Mouse (Mus musculus): ENCODE results near the gene Kif1b. TPM values are rescaled to one million over a fixed set of nuclear protein-coding genes. Genes with fewer than 3 reads are reported as not detected.
"Not testable (repeated sequence)": the region's sequence is repeated elsewhere in the genome, so short reads cannot be mapped to it uniquely, and the experiment has no call there.

The Kif1b gene
- polyA plus RNA-seq, 1 experiment from 2014 or later: 41.6 TPM

DNA sequence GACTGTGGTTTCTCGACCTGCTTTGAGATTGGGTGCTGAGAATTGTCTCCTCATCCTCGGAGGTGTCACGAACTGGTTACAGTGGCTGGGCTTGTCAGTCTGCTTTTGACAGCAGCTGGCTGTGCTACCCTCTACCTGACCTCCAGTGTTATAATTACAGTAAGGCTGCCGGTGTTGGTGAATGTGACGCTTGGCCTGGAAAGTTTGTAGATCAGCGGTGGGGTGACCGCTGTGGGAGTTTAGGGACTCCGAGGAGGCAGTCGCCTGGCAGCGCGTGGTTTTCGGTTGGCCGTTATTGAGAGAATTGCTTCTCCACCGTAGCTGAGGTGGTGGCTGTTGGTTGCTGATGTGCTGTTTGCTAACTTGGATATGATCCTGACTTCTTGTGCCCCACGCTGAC is 70.5 kb downstream of the Kif1b start:
- Histone ChIP-seq H3K4me2 (no peak overlapping the region), H3K9ac (no peak overlapping the region), H3K27me3 (no peaks in the 10 kb centered on the region), H3K4me3 (no peak overlapping the region), H3K9me3 (no peaks in the 10 kb centered on the region), H3K4me1 (no peaks in the 10 kb centered on the region), H3K27ac (no peak overlapping the region), H3K36me3 (peaks cover 35% of the 10 kb centered on the region)
- ATAC-seq (ENCODE audit: insufficient number of reproducible peaks, low FRiP score, low TSS enrichment, low read depth): no peak
- 93% methylated on average over 15 of the region's 15 CpGs for WGBS

DNA sequence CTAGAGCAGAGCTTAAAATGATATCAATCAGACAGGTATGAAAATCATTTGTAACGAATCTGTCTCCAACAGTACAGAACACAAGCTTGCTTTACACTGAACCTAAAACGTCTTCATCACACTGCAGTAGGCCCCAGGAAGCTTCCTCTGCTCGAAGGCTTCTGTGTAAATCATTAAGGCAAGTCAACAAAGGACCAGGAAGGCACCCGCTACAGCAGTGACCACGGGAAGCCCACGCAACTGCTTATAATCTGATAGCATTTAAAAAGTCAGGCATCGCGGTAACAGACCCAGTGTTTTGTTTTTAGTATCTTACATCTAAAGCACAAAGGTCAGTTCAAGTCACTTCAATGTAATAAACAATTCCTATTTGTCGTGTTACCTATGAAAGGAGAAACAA is 73.6 kb downstream of the Kif1b start:
- no peak overlapping the region for H3K9ac ChIP-seq
- H3K27ac ChIP-seq: no peak overlapping the region
- H3K36me3 ChIP-seq: peaks cover 27% of the 10 kb centered on the region
- H3K4me1 ChIP-seq: no peaks in the 10 kb centered on the region
- H3K4me2 ChIP-seq: no peak overlapping the region
- ATAC-seq (ENCODE audit: insufficient number of reproducible peaks, low FRiP score, low TSS enrichment, low read depth): no peak
- no peaks in the 10 kb centered on the region for H3K9me3 ChIP-seq
- H3K27me3 ChIP-seq: no peaks in the 10 kb centered on the region
- 66% methylated on average over 9 of the region's 9 CpGs for WGBS
- H3K4me3 ChIP-seq: no peak overlapping the region

DNA sequence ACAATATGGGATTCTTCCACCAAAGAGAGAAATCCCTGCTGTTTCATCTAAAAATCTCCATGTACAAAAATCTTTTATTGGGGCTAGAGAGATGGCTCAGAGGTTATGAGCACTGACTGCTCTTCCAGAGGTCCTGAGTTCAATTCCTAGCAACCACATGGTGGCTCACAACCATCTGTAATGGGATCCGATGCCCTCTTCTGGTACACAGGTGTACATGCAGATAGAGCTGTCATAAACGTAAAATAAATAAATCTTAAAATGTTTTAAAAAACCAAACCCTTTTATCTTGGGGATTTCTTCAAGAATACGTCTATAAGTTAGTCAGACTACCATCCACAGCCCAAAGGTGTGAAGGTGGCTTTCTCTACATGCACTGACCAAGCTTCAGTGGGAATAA is 78.8 kb downstream of the Kif1b start:
- H3K27ac ChIP-seq; ATAC-seq (ENCODE audit: insufficient number of reproducible peaks, low FRiP score, low TSS enrichment, low read depth); H3K9ac ChIP-seq; H3K4me2 ChIP-seq; H3K4me1 ChIP-seq; H3K9me3 ChIP-seq; H3K4me3 ChIP-seq; H3K27me3 ChIP-seq: not testable (repeated sequence)
- WGBS: 90% methylated on average over 3 of the region's 3 CpGs
- peaks cover 18% of the 10 kb centered on the region for H3K36me3 ChIP-seq

DNA sequence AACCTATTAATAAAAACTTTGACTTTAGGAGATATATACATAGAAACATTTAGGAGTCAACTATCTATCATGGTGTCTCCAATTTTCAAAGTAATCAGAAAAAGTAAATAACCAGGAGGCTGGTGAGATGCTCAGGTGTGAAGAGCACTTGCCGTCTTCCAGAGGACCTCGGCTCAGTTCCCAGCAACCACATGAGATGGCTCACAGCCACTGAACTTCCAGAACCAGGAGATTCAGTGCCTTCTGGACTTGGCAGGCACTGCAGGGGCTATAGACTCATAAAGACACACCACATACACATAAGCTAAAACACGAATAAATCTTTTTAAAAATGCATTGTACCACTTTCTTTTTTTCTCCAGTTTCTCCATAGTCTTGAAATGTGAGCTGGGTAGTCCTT is 79.2 kb downstream of the Kif1b start:
- Histone ChIP-seq H3K4me2 (no peak overlapping the region), H3K4me1 (no peaks in the 10 kb centered on the region), H3K27ac (no peak overlapping the region), H3K9me3 (no peaks in the 10 kb centered on the region), H3K36me3 (peaks cover 22% of the 10 kb centered on the region), H3K4me3 (no peak overlapping the region), H3K9ac (no peak overlapping the region), H3K27me3 (no peaks in the 10 kb centered on the region)
- 85% methylated on average over 3 of the region's 3 CpGs for WGBS
- no peak for ATAC-seq (ENCODE audit: insufficient number of reproducible peaks, low FRiP score, low TSS enrichment, low read depth)

DNA sequence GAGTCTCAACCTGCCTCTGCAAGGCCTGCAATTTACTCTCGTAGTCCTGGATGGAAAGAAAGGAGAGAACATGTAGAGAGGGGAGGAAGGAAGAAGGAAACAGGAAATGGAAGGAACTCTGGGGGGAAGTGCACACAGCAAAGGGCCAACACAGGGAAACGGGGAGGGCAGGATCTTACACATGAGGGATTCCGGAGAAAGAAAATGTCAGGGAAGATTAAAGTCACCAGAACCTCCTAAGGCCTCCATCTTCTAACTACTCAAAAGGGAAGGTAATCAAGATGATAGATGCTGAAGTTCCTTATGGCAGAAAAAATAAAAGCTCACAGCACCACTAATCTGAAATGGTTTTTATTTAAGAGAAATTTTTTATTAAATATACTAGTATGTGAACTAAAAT is 81.2 kb downstream of the Kif1b start:
- Histone ChIP-seq H3K27me3 (no peaks in the 10 kb centered on the region), H3K27ac (no peak overlapping the region), H3K9ac (no peak overlapping the region), H3K9me3 (no peaks in the 10 kb centered on the region), H3K4me1 (no peaks in the 10 kb centered on the region), H3K4me3 (no peak overlapping the region), H3K36me3 (peaks cover 39% of the 10 kb centered on the region), H3K4me2 (no peak overlapping the region)
- no peak for ATAC-seq (ENCODE audit: insufficient number of reproducible peaks, low FRiP score, low TSS enrichment, low read depth)
- WGBS: 83% methylated on average over 3 of the region's 3 CpGs

DNA sequence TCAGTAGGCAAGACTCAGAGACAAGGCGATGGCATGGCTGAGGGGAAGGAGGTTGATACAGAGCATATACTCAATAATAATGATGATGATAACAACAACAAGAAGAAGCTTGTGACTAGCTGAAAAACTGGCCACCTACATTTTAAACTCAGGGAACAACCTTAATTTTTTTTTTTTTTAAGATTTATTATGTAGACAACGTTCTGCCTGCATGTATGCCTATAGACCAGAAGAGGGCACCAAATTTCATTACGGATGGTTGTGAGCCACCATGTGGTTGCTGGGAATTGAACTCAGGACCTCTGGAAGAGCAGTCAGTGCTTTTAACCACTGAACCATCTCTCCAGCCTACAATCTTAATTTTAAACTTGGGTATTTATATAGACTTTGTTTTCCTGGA is 84.0 kb downstream of the Kif1b start:
- no peaks in the 10 kb centered on the region for H3K27me3 ChIP-seq
- H3K4me1 ChIP-seq: no peaks in the 10 kb centered on the region
- H3K9me3 ChIP-seq: no peaks in the 10 kb centered on the region
- H3K4me2 ChIP-seq: no peak overlapping the region
- no peak overlapping the region for H3K27ac ChIP-seq
- H3K4me3 ChIP-seq: no peak overlapping the region
- ATAC-seq (ENCODE audit: insufficient number of reproducible peaks, low FRiP score, low TSS enrichment, low read depth): no peak
- H3K36me3 ChIP-seq: peaks cover 52% of the 10 kb centered on the region
- no peak overlapping the region for H3K9ac ChIP-seq
- WGBS: 89% methylated on average over 3 of the region's 3 CpGs

DNA sequence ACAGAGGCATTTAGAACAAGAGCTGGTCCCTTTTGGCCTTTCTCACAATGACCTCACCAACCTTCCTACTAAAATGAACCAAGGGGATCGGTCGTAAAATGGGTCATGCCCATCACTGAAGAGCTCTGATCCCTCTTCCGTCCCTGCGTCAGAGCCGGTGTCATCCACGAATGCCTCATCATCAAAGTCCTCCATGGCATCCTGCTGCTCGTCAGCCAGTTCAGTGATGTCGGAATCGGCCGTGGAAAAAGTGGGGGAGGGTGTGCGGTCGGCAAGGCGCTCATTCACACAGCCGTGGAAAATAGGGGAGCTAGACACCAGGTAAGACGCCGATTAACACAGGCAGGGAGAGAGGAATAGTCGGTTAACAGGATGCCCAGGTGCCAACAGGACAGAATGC is 87.0 kb downstream of the Kif1b start:
- Histone ChIP-seq H3K4me2 (no peak overlapping the region), H3K36me3 (peaks cover 58% of the 10 kb centered on the region), H3K9ac (no peak overlapping the region), H3K4me3 (no peak overlapping the region), H3K9me3 (no peaks in the 10 kb centered on the region), H3K27ac (no peak overlapping the region), H3K27me3 (no peaks in the 10 kb centered on the region), H3K4me1 (no peaks in the 10 kb centered on the region; the same call in 1 of the 2 replicates)
- 90% methylated on average over 17 of the region's 17 CpGs for WGBS
- ATAC-seq (ENCODE audit: insufficient number of reproducible peaks, low FRiP score, low TSS enrichment, low read depth): no peak

DNA sequence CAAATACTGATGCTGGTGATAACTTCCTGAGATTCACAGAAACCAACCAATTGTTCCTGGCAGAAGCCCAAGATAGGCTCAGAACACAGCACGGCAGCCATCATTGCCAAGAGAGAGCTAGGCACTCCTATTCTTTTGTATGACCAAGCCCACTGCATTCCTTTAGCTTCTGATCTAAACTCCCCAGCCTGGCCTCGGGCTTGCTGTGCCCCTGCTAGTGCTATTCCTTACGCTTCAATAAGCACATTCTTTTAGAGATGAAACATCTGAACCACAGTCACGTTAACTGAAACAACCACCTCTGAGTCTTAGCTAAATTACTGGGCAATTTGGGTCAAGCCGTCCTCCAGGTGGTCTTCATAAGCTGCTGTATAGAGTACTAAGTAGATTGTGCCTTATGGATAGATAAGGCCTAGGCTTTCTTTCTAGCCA is 87.4 kb downstream of the Kif1b start:
- 37% methylated on average over 5 of the region's 5 CpGs for WGBS
- peaks cover 55% of the 10 kb centered on the region for H3K36me3 ChIP-seq
- H3K9ac ChIP-seq: no peak overlapping the region
- no peaks in the 10 kb centered on the region for H3K27me3 ChIP-seq
- no peaks in the 10 kb centered on the region for H3K9me3 ChIP-seq
- H3K4me3 ChIP-seq: no peak overlapping the region
- no peak for ATAC-seq (ENCODE audit: insufficient number of reproducible peaks, low FRiP score, low TSS enrichment, low read depth)
- H3K4me2 ChIP-seq: no peak overlapping the region
- H3K4me1 ChIP-seq: no peaks in the 10 kb centered on the region; the same call in 1 of the 2 replicates
- no peak overlapping the region for H3K27ac ChIP-seq

DNA sequence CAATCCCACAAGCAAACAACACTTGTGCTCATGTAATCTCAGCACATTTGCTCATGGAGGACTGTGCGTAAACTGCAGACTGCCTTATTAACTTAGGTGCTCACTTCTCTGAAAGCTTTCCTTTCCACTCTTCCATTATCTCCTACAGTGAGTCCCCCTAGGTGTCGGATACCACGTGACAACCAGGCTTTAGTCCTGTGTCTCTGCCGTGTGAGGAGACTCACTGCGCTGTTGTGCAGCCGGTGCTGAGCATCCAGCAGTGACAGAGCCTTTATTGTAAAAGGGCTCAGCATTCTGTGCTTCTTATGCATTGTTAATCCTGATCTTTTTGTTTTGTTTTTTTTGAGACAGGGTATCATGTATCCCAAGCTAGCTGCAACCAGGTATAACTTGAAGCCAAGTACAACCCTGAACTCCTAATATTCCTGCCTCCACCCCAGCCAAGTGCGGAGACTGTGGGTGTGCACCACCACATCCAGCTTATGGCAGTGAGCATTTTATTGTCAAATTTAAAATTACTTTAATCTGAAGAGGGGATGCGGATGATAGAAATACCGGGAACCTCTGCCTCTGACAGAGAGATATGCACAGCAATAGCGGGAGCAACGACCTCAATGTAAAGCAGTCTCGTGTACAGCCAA is 88.0 kb downstream of the Kif1b start:
- no peaks in the 10 kb centered on the region for H3K27me3 ChIP-seq
- WGBS: 77% methylated on average over 12 of the region's 12 CpGs
- no peak for ATAC-seq (ENCODE audit: insufficient number of reproducible peaks, low FRiP score, low TSS enrichment, low read depth)
- H3K4me3 ChIP-seq: no peak overlapping the region
- no peak overlapping the region for H3K27ac ChIP-seq
- H3K9me3 ChIP-seq: no peaks in the 10 kb centered on the region
- H3K4me1 ChIP-seq: no peaks in the 10 kb centered on the region; the same call in 1 of the 2 replicates
- H3K4me2 ChIP-seq: no peak overlapping the region
- H3K9ac ChIP-seq: no peak overlapping the region
- H3K36me3 ChIP-seq: peaks cover 59% of the 10 kb centered on the region

DNA sequence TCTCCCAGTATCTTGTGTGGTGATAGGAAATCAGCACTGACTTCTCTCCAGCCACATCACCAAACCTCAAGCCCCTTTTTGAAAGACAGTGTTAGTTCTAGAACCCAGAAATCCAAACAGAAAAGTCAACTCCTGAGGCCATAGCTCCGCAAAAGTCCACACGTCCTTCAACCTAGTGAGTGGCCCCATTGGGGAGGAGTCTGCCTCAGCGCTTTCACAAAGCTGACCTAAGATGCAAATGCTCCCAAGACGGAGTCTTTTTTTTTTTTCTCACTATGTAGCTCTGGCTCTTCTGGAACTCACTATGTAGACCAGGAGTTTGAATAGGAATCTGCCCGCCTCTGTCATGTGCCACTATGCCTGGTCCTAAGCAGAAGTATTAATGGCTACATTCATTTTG is 89.0 kb downstream of the Kif1b start:
- no peak overlapping the region for H3K27ac ChIP-seq
- no peak for ATAC-seq (ENCODE audit: insufficient number of reproducible peaks, low FRiP score, low TSS enrichment, low read depth)
- H3K4me3 ChIP-seq: no peak overlapping the region
- H3K27me3 ChIP-seq: no peaks in the 10 kb centered on the region
- H3K9ac ChIP-seq: no peak overlapping the region
- H3K4me1 ChIP-seq: no peaks in the 10 kb centered on the region; the same call in 1 of the 2 replicates
- 91% methylated on average over 5 of the region's 5 CpGs for WGBS
- H3K36me3 ChIP-seq: peaks cover 58% of the 10 kb centered on the region
- H3K4me2 ChIP-seq: no peak overlapping the region
- no peaks in the 10 kb centered on the region for H3K9me3 ChIP-seq

DNA sequence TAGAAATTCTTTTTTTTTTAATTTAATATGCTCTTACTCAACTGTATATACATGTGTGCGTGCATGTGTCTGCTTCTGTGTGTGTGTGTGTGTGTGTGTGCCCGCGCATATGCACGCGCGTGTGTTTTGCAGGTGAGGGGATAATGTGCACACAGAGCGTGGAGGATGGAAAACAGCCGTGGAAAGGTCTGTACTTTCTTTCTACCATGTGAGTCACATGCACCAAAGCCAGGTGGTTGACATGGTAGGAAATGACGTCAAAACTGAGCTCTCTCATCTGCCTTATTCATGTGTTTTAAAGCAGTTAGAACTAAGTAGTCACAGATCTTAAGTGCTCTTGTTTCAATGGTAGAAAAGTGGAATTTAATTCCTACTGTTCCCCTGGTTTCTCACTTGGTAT is 91.5 kb downstream of the Kif1b start:
- Histone ChIP-seq H3K36me3 (peaks cover 58% of the 10 kb centered on the region), H3K9ac (no peak overlapping the region), H3K27me3 (no peaks in the 10 kb centered on the region), H3K27ac (0 out of 2 replicates have a peak overlapping the region, but pooled peaks have one; percentile 24), H3K4me3 (no peak overlapping the region), H3K4me2 (no peak overlapping the region), H3K4me1 (no peaks in the 10 kb centered on the region; the same call in 1 of the 2 replicates), H3K9me3 (no peaks in the 10 kb centered on the region)
- ATAC-seq (ENCODE audit: insufficient number of reproducible peaks, low FRiP score, low TSS enrichment, low read depth): no peak
- 64% methylated on average over 9 of the region's 9 CpGs for WGBS

- H3K4me3 ChIP-seq: no peak overlapping the region
- H3K27ac ChIP-seq: 0 out of 2 replicates have a peak overlapping the region, but pooled peaks have one; percentile 24
- H3K4me1 ChIP-seq: no peaks in the 10 kb centered on the region; the same call in 1 of the 2 replicates
- no peaks in the 10 kb centered on the region for H3K27me3 ChIP-seq
- no peaks in the 10 kb centered on the region for H3K9me3 ChIP-seq
- no peak overlapping the region for H3K9ac ChIP-seq
- no peak for ATAC-seq (ENCODE audit: insufficient number of reproducible peaks, low FRiP score, low TSS enrichment, low read depth)
- WGBS: 11% methylated on average over 2 of the region's 2 CpGs
- no peak overlapping the region for H3K4me2 ChIP-seq
- H3K36me3 ChIP-seq: peaks cover 59% of the 10 kb centered on the region
These were observed 92.1 kb downstream of the Kif1b start for GRCm38 (mm10) chr4:149215397-149215796.

- not testable (repeated sequence) for H3K4me3 ChIP-seq; ATAC-seq (ENCODE audit: insufficient number of reproducible peaks, low FRiP score, low TSS enrichment, low read depth); H3K27ac ChIP-seq; H3K4me1 ChIP-seq; H3K9ac ChIP-seq; H3K27me3 ChIP-seq; H3K4me2 ChIP-seq; H3K9me3 ChIP-seq
- WGBS: 96% methylated on average over 2 of the region's 2 CpGs
- peaks cover 66% of the 10 kb centered on the region for H3K36me3 ChIP-seq
These were observed 93.0 kb downstream of the Kif1b start for GRCm38 (mm10) chr4:149214468-149214867.
